Mouse (Mus musculus) kidney, postnatal 10 days (tissue): Measurements from ENCODE around the gene Nxph1.

Experiments used
- DNase-seq: peaks from one replicate; pipeline ENCODE4 v3.0.0; 2021; ENCODE audit warnings: mixed read lengths

Gene Nxph1

GRCm38 (mm10) chr6:8948131-8948470, at the start of gene Nxph1:
Gene Nxph1, plus strand, starts transcription at chr6:8948431.
- DNase-seq, result no peak

- no peak for DNase-seq
These were observed 48.1 kb upstream of the Nxph1 start for GRCm38 (mm10) chr6:8900021-8900728.

GRCm38 (mm10) chr6:8900729-8901122, 47.5 kb upstream of the Nxph1 start:
- DNase-seq, result no peak

- DNase-seq, result no peak
These were observed 40.3 kb upstream of the Nxph1 start for GRCm38 (mm10) chr6:8907917-8908316.

GRCm38 (mm10) chr6:8913404-8913803, 34.8 kb upstream of the Nxph1 start:
- DNase-seq, result no peak

GRCm38 (mm10) chr6:8914682-8915081, 33.5 kb upstream of the Nxph1 start:
- no peak for DNase-seq

- DNase-seq, result no peak
These were observed 23.8 kb upstream of the Nxph1 start for GRCm38 (mm10) chr6:8924481-8924880.

- DNase-seq, result no peak
These were observed 13.0 kb upstream of the Nxph1 start for GRCm38 (mm10) chr6:8935241-8935640.

- DNase-seq, result peak; percentile 78
These were observed 12.5 kb upstream of the Nxph1 start for GRCm38 (mm10) chr6:8935705-8936104.

GRCm38 (mm10) chr6:8936168-8936567, 12.1 kb upstream of the Nxph1 start:
- DNase-seq, result no peak

- peak; percentile 86 for DNase-seq
These were observed 510 bp downstream of the Nxph1 start for GRCm38 (mm10) chr6:8948471-8949411.

GRCm38 (mm10) chr6:8949665-8950201, 1.5 kb downstream of the Nxph1 start:
- DNase-seq, result peak; percentile 5

GRCm38 (mm10) chr6:8950611-8951325, 2.5 kb downstream of the Nxph1 start:
- DNase-seq, result no peak

- DNase-seq, result peak; percentile 71
These were observed 3.1 kb downstream of the Nxph1 start for GRCm38 (mm10) chr6:8951326-8951695.

GRCm38 (mm10) chr6:8951884-8952590, 3.8 kb downstream of the Nxph1 start:
- DNase-seq, result no peak

GRCm38 (mm10) chr6:8955817-8956529, 7.7 kb downstream of the Nxph1 start:
- DNase-seq, result no peak

- no peak for DNase-seq
These were observed 8.7 kb downstream of the Nxph1 start for GRCm38 (mm10) chr6:8956743-8957528.

GRCm38 (mm10) chr6:8957529-8957887, 9.3 kb downstream of the Nxph1 start:
- peak; percentile 75 for DNase-seq

- peak; percentile 29 for DNase-seq
These were observed 10.1 kb downstream of the Nxph1 start for GRCm38 (mm10) chr6:8958081-8958919.

GRCm38 (mm10) chr6:8959810-8960209, 11.6 kb downstream of the Nxph1 start:
- no peak for DNase-seq
